Mouse (Mus musculus) heart, adult 18-20 months (tissue): ENCODE measurements around the gene Hhatl. TPM values are rescaled to one million over a fixed set of nuclear protein-coding genes. Genes with fewer than 3 reads are reported as not detected.

ENCODE experiments used
- DNase-seq, 2 experiments: peaks; one replicate each; pipeline ENCODE4 v3.0.0; 2021 to 2022; ENCODE audit warnings: mixed read lengths in 1 of 2
- long read RNA-seq, 2 experiments: library from polyadenylated mRNA; stranded (forward); transcript quantifications; one replicate each; pipeline ENCODE4 v2.0.0; 2021
- total RNA-seq, 2 experiments: library from RNA; stranded (reverse); gene quantifications; 2 replicates each; pipeline ENCODE4 v1.2.3; 2021

Gene Hhatl
- total RNA-seq, result 100 to 1,000 TPM in 1 of 2 experiments, 10 to 100 TPM in 1; 95.1 to 119 TPM
- long read RNA-seq, experiment 1, transcript Hhatl-201 (12 exons, 1,870 nt), result major isoform, 73 of 452 reads
- long read RNA-seq, experiment 1, partial matches to known transcripts, result 47 of 452 reads
- long read RNA-seq, experiment 1, other reads (novel, unspliced or antisense), result 332 of 452 reads
- long read RNA-seq, experiment 2, transcript Hhatl-201 (12 exons, 1,870 nt), result major isoform, 28 of 336 reads
- long read RNA-seq, experiment 2, partial matches to known transcripts, result 22 of 336 reads
- long read RNA-seq, experiment 2, other reads (novel, unspliced or antisense), result 286 of 336 reads

DNA sequence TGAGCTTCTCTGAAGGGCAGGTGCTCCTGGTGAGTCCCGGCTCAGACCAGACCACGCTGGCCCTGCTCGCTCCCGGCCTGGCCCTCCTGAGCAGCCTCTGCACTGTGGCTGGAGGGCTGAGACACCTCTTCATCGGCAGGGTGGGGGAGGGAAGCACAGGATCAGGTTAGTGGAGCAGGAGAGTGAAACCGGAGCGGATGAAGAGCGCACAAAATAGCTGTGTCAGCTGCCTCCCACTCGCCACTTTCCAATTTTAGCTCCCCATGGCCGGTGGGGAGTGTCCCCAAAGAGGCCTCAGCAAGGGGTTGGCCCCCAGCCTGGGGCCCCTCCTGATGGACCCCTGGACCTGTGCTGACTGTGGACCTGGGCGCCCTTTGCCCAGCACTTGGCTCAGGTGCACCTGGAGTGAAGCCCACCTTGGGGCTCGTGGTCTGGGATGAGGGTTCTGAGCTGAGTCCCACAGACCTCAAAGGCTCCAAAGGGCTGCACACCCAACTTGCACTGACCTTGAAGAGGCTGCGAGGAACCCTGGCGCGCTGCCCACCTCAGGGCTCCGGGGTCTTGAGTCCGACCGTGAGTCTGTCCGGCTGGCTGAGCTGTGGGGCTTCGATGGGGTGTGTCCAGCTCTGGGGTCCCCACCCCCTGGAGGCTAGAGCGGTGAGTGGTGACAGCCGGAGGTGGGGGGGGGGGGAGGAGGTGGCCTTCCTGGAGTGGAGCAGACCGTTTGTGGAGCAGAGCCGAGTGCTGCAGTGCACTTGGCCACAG lies at the start of gene Hhatl:
TSS of gene Hhatl (minus strand) at position 751 of the 765 bp plus-strand sequence.
- DNase-seq, result peak; percentile 54 to 60

DNA sequence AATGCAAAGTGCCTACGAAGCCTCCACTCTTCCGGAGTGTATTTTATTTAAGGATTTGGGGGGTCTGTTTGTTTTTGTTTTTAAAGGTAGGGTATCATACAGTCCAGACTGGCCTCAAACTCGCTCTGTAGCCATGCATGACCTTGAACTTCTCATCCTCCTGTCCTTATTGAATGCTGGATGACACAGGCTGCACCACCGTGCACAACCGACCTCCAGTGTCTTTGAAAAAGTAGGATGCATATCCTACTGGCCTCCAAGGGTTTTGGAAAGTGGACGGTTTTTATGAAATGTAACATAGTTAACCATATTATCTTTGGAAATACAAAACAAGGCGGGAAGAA lies 47.3 kb upstream of the Hhatl start:
- no peak for DNase-seq

DNA sequence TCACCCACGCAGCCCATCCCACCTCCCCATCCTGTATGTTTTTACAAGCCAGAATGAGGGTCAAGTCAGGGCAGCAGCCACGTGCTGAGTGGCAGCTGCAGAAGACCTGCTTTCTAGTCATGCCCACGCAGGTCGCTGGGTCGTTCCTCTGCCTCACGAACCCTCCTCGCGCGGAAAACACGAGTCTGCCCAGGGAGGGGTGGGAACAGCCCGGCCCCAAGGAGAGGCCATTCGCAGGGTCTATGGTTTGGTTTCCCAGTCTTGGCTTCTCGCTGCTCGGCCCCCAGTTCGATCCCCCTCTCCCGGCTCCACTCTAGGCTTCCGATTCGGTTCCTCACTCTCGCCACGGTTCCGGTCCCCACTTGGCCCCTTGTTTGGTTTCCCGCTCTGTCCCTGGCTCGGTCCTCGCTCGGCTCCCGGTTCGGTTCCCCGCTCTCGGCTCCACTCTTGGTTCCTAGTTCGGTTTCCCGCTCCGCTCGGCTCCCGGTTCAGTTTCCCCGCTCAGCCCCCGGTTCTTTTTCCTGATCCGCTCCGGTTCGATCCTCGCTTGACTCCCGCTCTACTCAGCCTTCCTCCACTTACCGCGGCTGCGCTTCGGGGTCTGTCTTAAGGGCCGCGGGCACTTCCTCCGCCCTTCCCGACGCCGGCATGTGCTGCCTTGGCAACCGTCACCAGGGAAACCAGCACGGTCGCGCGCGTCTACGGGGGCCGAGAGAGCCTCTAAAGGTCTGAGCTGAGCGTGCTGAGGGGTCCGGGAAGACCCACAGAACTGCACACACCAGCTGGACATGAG lies 46.7 kb upstream of the Hhatl start, which contains the start of gene Ccdc13:
TSS of gene Ccdc13 (minus strand) at position 633 of the 793 bp plus-strand sequence.
- DNase-seq, result peak; percentile 74 to 82

DNA sequence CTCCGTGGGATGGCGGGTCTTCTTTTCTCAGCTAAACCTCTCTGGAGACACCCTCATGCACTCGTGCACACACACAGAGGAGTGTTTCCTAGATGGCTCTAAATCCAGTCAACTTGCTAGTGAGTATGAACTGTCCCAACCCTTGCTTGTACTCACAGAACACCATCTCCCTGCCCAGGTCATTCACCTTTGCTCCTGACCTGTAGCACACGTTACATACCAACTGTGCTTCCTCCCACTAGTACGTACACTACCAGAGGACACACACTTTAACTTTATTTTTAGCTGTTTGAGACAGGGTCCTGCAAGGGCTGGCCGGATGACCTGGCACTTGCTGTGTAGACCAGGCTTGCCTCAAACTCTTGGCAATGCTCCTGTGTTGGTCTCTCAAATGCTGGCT lies 45.7 kb upstream of the Hhatl start:
- DNase-seq, result no peak

- DNase-seq, result no peak
Observed at GRCm38 (mm10) chr9:121833825-121834224, 41.5 kb upstream of the Hhatl start.

- peak; percentile 60 to 90 for DNase-seq
Observed at GRCm38 (mm10) chr9:121830956-121831293, 38.6 kb upstream of the Hhatl start.

DNA sequence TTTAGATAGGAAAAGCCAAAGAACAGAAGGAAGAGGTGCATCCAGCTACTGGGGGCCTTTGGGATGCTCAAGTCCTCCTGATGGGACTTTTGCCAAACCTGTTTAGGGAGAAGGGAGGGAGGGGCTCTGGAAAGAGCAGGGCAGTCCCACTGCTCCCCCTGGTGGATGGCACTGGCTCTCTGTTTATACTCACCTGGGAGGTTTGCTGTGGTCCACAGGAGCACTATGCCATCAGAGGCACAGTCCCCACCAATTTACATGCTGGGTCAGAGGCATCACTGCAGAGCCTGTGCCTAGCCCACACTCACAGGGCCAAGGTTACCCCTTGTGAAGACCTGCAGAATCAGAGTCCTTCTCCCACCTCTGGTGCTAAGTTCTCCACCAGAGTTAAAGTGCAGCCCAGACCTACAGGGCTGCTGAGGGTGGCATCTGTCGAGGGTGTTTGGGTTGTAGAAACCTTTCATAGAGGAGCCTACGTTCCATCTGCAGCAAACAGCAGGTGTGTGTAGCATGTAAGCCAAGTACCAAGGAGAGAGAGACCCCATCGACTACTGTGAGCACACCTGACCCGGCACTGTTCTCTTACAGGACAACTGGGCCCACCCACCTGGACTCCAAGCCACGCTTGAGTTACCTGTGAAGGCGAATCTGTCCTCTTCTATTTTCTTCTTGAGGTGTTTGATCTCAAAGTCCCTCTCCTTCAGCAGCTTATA lies 38.1 kb upstream of the Hhatl start:
- DNase-seq, result peak; percentile 33 to 61

GRCm38 (mm10) chr9:121829270-121829992 lies 37.1 kb upstream of the Hhatl start:
- DNase-seq, result no peak

GRCm38 (mm10) chr9:121828314-121828713 lies 36.0 kb upstream of the Hhatl start:
- no peak for DNase-seq

GRCm38 (mm10) chr9:121826356-121826755 lies 34.0 kb upstream of the Hhatl start:
- DNase-seq, result no peak

DNA sequence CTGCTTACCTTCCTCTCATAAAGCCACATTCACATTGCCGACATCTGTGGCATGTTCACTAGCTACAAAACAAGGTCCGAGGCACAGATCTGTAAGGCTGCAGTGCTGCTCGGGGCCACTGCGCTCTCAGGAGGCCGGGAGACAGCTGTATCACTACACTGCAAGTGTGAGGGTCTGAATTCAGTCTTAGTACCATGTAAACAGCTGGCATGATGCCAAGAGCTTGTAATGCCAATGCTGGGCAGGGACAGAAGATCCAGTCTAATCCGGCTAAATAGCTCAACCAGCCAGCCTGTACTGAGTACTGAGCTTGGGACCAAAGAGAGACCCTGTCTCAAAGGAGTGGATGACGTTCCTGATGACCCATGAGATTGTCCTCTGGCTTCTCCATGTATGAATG lies 31.7 kb upstream of the Hhatl start:
- DNase-seq, result no peak

GRCm38 (mm10) chr9:121823051-121823450 lies 30.7 kb upstream of the Hhatl start:
- peak; percentile 57 to 69 for DNase-seq

DNA sequence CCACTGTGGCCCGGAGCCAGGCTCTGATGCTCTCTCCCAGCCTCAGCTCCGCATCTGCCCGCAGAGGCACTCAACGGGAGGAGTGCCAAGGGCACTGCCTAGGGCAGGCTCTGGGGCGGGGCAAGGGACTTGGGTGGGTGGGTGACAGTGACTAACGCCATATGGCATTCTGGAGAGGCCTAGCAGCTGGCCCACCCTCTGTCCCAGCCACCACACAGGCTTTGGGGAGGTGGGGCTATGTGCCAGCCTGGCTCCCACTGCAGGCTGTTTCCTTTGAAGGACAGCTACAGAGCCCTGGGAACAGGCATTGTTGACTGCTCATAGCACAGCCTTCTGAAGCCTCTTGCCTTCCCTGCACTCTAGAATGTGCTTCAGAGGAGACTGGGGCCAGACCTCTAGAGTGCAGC lies 30.3 kb upstream of the Hhatl start:
- peak; percentile 16 to 27 for DNase-seq

- DNase-seq, result no peak
Observed at GRCm38 (mm10) chr9:121820765-121821164, 28.5 kb upstream of the Hhatl start.

GRCm38 (mm10) chr9:121819771-121820471 lies 27.6 kb upstream of the Hhatl start:
- DNase-seq, result peak; percentile 13 to 18

GRCm38 (mm10) chr9:121819073-121819770 lies 26.9 kb upstream of the Hhatl start:
- peak; percentile 52 to 53 for DNase-seq

DNA sequence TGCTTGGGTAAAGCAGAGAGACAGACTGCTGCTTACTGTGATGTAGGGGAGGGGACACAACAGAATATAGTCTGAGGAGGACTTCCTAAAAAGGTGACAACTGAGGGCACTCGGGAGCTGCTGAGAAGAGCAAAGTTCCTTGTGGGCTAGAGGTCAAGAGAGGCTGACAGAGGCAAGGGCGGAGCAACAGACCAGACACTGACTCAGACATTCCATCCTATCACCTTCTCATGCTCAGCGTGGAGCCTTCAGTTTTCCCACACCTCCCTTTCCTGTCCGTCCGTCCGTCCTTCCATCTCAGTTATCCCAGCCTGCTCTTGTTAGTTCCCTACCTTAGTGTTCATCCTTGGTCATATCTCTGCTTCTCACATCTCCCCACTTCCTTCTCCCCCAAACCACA lies 22.9 kb upstream of the Hhatl start:
- DNase-seq, result no peak

GRCm38 (mm10) chr9:121810081-121810821 lies 17.9 kb upstream of the Hhatl start:
- DNase-seq, result peak in 1 of 2 experiments; percentile 18

DNA sequence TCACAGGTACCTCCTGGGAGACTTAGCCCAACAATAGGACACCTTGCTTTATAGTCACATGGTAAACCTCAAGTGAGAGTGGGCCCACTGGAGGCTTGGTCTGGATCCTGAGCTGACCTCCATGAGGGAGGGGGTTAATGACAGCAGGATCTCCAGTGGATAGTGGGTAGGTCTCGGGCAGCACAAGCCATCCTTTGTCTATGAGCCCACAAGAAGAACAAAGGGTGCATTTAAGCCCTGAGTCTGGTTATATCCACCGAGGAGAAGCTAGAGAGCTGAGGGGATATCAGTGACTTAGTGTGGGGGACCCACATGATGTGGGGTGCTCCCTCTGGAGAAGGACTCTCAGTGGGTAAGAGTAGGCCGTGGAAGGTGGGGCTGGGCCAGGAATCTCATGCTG lies 16.2 kb upstream of the Hhatl start:
- no peak for DNase-seq
